Mouse (Mus musculus) CD4-positive, CD25-positive, alpha-beta regulatory T cell, adult 2 months (primary cell): ENCODE measurements around the gene Adam33.
"Not testable (repeated sequence)": the region's sequence is repeated elsewhere in the genome, so short reads cannot be mapped to it uniquely, and the experiment has no call there.

ENCODE experiments used
- DNase-seq: peaks from one replicate; pipeline ENCODE4 v3.0.0-alpha.2; 2012; ENCODE audit warnings: low read depth, low spot score

The Adam33 gene

GRCm38 (mm10) chr2:131058672-131059071 lies 4.9 kb downstream of the Adam33 start:
- no peak for DNase-seq

GRCm38 (mm10) chr2:131056191-131056590 lies 7.4 kb downstream of the Adam33 start:
- peak; percentile 59 for DNase-seq

- peak; percentile 74 for DNase-seq
Observed at GRCm38 (mm10) chr2:131055631-131056030, 8.0 kb downstream of the Adam33 start.

- no peak for DNase-seq
Observed at GRCm38 (mm10) chr2:131054646-131055264, 8.9 kb downstream of the Adam33 start.

- peak; percentile 12 for DNase-seq
Observed at GRCm38 (mm10) chr2:131053851-131054645, 9.6 kb downstream of the Adam33 start.

GRCm38 (mm10) chr2:131052862-131053418 lies 10.7 kb downstream of the Adam33 start:
- no peak for DNase-seq

GRCm38 (mm10) chr2:131052043-131052442 lies 11.6 kb downstream of the Adam33 start:
- no peak for DNase-seq

GRCm38 (mm10) chr2:131046025-131046424 lies 17.6 kb downstream of the Adam33 start:
- DNase-seq = no peak

- DNase-seq = no peak
Observed at GRCm38 (mm10) chr2:131044989-131045720, 18.5 kb downstream of the Adam33 start.

GRCm38 (mm10) chr2:131044354-131044852 lies 19.2 kb downstream of the Adam33 start:
- no peak for DNase-seq

GRCm38 (mm10) chr2:131042988-131043387 lies 20.6 kb downstream of the Adam33 start, which contains the start of gene Gfra4:
Gene Gfra4, minus strand, starts transcription at chr2:131043088.
- no peak for DNase-seq

GRCm38 (mm10) chr2:131040854-131041825 lies 22.5 kb downstream of the Adam33 start:
- no peak for DNase-seq

- DNase-seq = no peak
Observed at GRCm38 (mm10) chr2:131038675-131039074, 24.9 kb downstream of the Adam33 start.

- no peak for DNase-seq
Observed at GRCm38 (mm10) chr2:131038197-131038596, 25.4 kb downstream of the Adam33 start.

- no peak for DNase-seq
Observed at GRCm38 (mm10) chr2:131037226-131037990, 26.2 kb downstream of the Adam33 start.

- DNase-seq = no peak
Observed at GRCm38 (mm10) chr2:131036757-131037156, 26.9 kb downstream of the Adam33 start.

- DNase-seq = no peak
Observed at GRCm38 (mm10) chr2:131036343-131036742, 27.3 kb downstream of the Adam33 start.

GRCm38 (mm10) chr2:131031406-131031805 lies 32.2 kb downstream of the Adam33 start:
- not testable (repeated sequence) for DNase-seq

- no peak for DNase-seq
Observed at GRCm38 (mm10) chr2:131030998-131031397, 32.6 kb downstream of the Adam33 start.

- DNase-seq = no peak
Observed at GRCm38 (mm10) chr2:131030561-131030960, 33.1 kb downstream of the Adam33 start.
